Mouse (Mus musculus): ENCODE data around the gene Mast3. TPM values are rescaled to one million over a fixed set of nuclear protein-coding genes. Genes with fewer than 3 reads are reported as not detected.

Gene Mast3
- total RNA-seq, 2 experiments from 2014 or later = 5.4 to 29.2 TPM

DNA sequence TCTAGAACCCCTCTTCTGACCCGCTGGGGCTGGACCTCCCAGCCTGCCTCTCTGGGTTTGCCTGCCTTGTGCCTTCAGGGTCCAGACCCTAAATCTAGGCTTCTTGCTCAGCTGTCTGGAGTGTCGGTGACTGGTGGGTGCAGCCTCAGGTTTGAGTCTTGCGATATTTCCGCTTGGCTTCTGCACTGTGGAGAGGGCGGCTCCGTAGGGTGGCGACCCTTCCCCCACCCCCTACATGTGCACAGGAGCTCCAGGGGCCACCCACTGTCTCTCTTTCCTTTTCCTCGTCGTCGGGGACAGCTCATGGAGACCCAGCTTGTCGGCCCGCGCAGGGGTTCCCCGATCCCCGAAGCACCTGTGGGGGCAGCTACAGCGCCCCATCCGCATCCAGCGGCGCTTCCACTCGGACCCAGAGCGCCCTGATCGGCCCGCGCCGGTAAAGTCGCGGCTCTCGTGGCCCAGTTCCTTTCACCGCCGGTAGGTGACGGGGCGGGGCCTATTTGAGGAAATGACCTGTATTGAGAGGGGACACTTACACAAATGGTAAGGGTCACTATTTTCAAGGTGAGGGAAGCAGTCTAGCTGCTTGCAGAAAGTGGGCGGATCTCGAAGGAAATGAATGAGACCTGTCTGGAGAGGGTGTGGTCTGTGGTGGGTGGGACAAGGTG lies 74.9 kb downstream of the Mast3 start:
- ATAC-seq (replicated peaks; ENCODE audit: low FRiP score, poor library complexity, severe bottlenecking) = no peak

Other genes starting within 250 kb of the Mast3 start
- 3.8 and 6.1 TPM in 2 replicates for gene Isyna1, start 210.7 kb downstream of the Mast3 start, total RNA-seq (2015; ENCODE audit: low replicate concordance)
- 1.4 and 7.7 TPM in 2 replicates for gene Isyna1, start 210.7 kb downstream of the Mast3 start, total RNA-seq (2017; ENCODE audit: low replicate concordance)
- 6.3 and 10.9 TPM in 2 replicates for gene Ssbp4, start 196.2 kb downstream of the Mast3 start, total RNA-seq (2015; ENCODE audit: low replicate concordance)
- gene Ssbp4, start 196.2 kb downstream of the Mast3 start, total RNA-seq (2017; ENCODE audit: low replicate concordance) = 6.3 and 13.8 TPM in 2 replicates
- gene Lrrc25, start 188.9 kb downstream of the Mast3 start, total RNA-seq (2015; ENCODE audit: low replicate concordance) = 5.4 and 9.0 TPM in 2 replicates
- gene Lrrc25, start 188.9 kb downstream of the Mast3 start, total RNA-seq (2017; ENCODE audit: low replicate concordance) = 0.98 and 2.3 TPM in 2 replicates
- gene Gdf15, start 172.6 kb downstream of the Mast3 start, total RNA-seq (2015; ENCODE audit: low replicate concordance) = not detected in 2 replicates
- 0.60 TPM in 1 of 2 replicates, not detected in the other for gene Gdf15, start 172.6 kb downstream of the Mast3 start, total RNA-seq (2017; ENCODE audit: low replicate concordance)
- 1.2 and 5.9 TPM in 2 replicates for gene Pgpep1, start 144.7 kb downstream of the Mast3 start, total RNA-seq (2015; ENCODE audit: low replicate concordance)
- 0.28 and 1.4 TPM in 2 replicates for gene Pgpep1, start 144.7 kb downstream of the Mast3 start, total RNA-seq (2017; ENCODE audit: low replicate concordance)
- 41.1 and 51.6 TPM in 2 replicates for gene Lsm4, start 131.8 kb downstream of the Mast3 start, total RNA-seq (2015; ENCODE audit: low replicate concordance)
- gene Lsm4, start 131.8 kb downstream of the Mast3 start, total RNA-seq (2017; ENCODE audit: low replicate concordance) = 20.9 and 26.2 TPM in 2 replicates
- gene Jund, start 106.1 kb downstream of the Mast3 start, total RNA-seq (2015; ENCODE audit: low replicate concordance) = 29.2 and 53.9 TPM in 2 replicates
- 52.2 and 61.9 TPM in 2 replicates for gene Jund, start 106.1 kb downstream of the Mast3 start, total RNA-seq (2017; ENCODE audit: low replicate concordance)
- gene Iqcn, start 101.6 kb downstream of the Mast3 start, total RNA-seq (2015; ENCODE audit: low replicate concordance) = not detected in 2 replicates
- not detected in 2 replicates for gene Iqcn, start 101.6 kb downstream of the Mast3 start, total RNA-seq (2017; ENCODE audit: low replicate concordance)
- gene Gm3336, start 86.5 kb downstream of the Mast3 start, total RNA-seq (2015; ENCODE audit: low replicate concordance) = not detected in 2 replicates
- gene Gm3336, start 86.5 kb downstream of the Mast3 start, total RNA-seq (2017; ENCODE audit: low replicate concordance) = not detected in 2 replicates
- gene Pde4c, start 81.3 kb downstream of the Mast3 start, total RNA-seq (2015; ENCODE audit: low replicate concordance) = not detected in 2 replicates
- not detected in 2 replicates for gene Pde4c, start 81.3 kb downstream of the Mast3 start, total RNA-seq (2017; ENCODE audit: low replicate concordance)
- gene Rab3a, start 50.4 kb downstream of the Mast3 start, total RNA-seq (2015; ENCODE audit: low replicate concordance) = not detected in 2 replicates
- gene Rab3a, start 50.4 kb downstream of the Mast3 start, total RNA-seq (2017; ENCODE audit: low replicate concordance) = 1.5 TPM in 1 of 2 replicates, not detected in the other
- gene Mpv17l2, start 44.1 kb downstream of the Mast3 start, total RNA-seq (2015; ENCODE audit: low replicate concordance) = 8.2 and 9.6 TPM in 2 replicates
- gene Mpv17l2, start 44.1 kb downstream of the Mast3 start, total RNA-seq (2017; ENCODE audit: low replicate concordance) = 3.8 and 6.4 TPM in 2 replicates
- 4.8 and 12.1 TPM in 2 replicates for gene Pik3r2, start 28.3 kb downstream of the Mast3 start, total RNA-seq (2015; ENCODE audit: low replicate concordance)
- gene Pik3r2, start 28.3 kb downstream of the Mast3 start, total RNA-seq (2017; ENCODE audit: low replicate concordance) = 5.9 and 6.3 TPM in 2 replicates
- not detected in 2 replicates for gene Il12rb1, start 3.4 kb upstream of the Mast3 start, total RNA-seq (2015; ENCODE audit: low replicate concordance)
- 0.14 and 0.51 TPM in 2 replicates for gene Il12rb1, start 3.4 kb upstream of the Mast3 start, total RNA-seq (2017; ENCODE audit: low replicate concordance)
- gene Arrdc2, start 34.7 kb upstream of the Mast3 start, total RNA-seq (2015; ENCODE audit: low replicate concordance) = 15.0 and 25.7 TPM in 2 replicates
- 18.1 and 30.8 TPM in 2 replicates for gene Arrdc2, start 34.7 kb upstream of the Mast3 start, total RNA-seq (2017; ENCODE audit: low replicate concordance)
- not detected in 2 replicates for gene Kcnn1, start 58.2 kb upstream of the Mast3 start, total RNA-seq (2015; ENCODE audit: low replicate concordance)
- gene Kcnn1, start 58.2 kb upstream of the Mast3 start, total RNA-seq (2017; ENCODE audit: low replicate concordance) = not detected in 2 replicates
- 12.3 and 14.2 TPM in 2 replicates for gene Ccdc124, start 68.9 kb upstream of the Mast3 start, total RNA-seq (2015; ENCODE audit: low replicate concordance)
- 11.7 and 13.4 TPM in 2 replicates for gene Ccdc124, start 68.9 kb upstream of the Mast3 start, total RNA-seq (2017; ENCODE audit: low replicate concordance)
- gene Slc5a5, start 87.7 kb upstream of the Mast3 start, total RNA-seq (2015; ENCODE audit: low replicate concordance) = not detected in 2 replicates
- 0.17 TPM in 1 of 2 replicates, not detected in the other for gene Slc5a5, start 87.7 kb upstream of the Mast3 start, total RNA-seq (2017; ENCODE audit: low replicate concordance)
- gene Rpl18a, start 92.4 kb upstream of the Mast3 start, total RNA-seq (2015; ENCODE audit: low replicate concordance) = 1,597 and 1,896 TPM in 2 replicates
- gene Rpl18a, start 92.4 kb upstream of the Mast3 start, total RNA-seq (2017; ENCODE audit: low replicate concordance) = 369 and 492 TPM in 2 replicates
- 2.3 and 4.0 TPM in 2 replicates for gene Map1s, start 100.9 kb upstream of the Mast3 start, total RNA-seq (2015; ENCODE audit: low replicate concordance)
- gene Map1s, start 100.9 kb upstream of the Mast3 start, total RNA-seq (2017; ENCODE audit: low replicate concordance) = 2.2 and 3.1 TPM in 2 replicates

Measured in erythroblast, adult 5-6 weeks (primary cell).